Mouse (Mus musculus) ES-Bruce4 (cell line): ENCODE measurements at regions not wholly inside any gene's neighbourhood (a gene's known extent, or its start where the extent isn't known, plus 50 kb on each side); places are given as distances from the start of the nearest gene placed in this dataset.

Experiments
- CTCF ChIP-seq: IDR thresholded peaks from one replicate; pipeline ENCODE4 v1.8.1; 2011; ENCODE audit warnings: low read depth, low read length
- EP300 ChIP-seq: IDR thresholded peaks from 2 replicates; pipeline ENCODE4 v1.6.1; 2011; ENCODE audit warnings: low read depth, low read length; ENCODE audit not compliant: insufficient read depth
- POLR2A ChIP-seq: IDR thresholded peaks from one replicate; pipeline ENCODE4 v1.8.1; 2011; ENCODE audit warnings: low read length; ENCODE audit not compliant: insufficient read depth

DNA sequence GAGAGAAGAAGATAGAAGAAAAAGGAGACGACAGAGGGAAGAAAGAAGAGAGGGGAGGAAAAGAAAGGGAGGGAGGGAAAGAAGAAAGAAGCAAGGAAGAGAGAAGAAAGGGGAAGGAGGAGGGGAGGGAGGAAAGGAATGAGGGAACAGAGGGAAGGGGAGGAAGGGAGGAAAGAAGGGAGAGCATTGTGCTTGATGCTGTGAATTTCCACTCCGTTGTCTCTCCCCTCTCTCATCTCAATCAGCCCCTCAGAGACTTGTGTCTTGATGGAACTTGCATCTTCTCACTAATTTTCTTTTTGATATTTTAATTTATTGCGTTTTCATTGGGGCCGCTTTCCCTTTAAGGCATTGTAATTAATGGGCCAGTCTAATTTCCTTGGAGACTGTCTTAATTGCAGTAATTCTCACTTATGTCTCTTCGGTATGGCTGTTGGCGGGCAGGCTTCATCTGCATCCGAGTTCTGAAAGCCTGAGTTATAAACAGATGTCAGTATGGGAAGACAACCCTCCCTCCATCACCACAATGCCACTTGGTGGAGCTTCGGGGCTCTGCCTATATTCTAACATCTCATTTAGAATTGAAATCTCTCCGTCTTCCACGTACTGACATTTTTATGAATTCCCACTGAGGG lies 111.4 kb upstream of the Xylt1 start:
- TF ChIP-seq EP300 (no peak), POLR2A (no peak), CTCF (no peak)
